Mouse (Mus musculus) myocyte (in vitro differentiated cells): ENCODE results near the gene Sap30l.

ENCODE experiments used
- CEBPB ChIP-seq: IDR thresholded peaks from 2 replicates; pipeline ENCODE4 v1.6.1; 2011; ENCODE audit warnings: mild to moderate bottlenecking, moderate library complexity; ENCODE audit not compliant: poor library complexity, insufficient read depth, severe bottlenecking
- E2F4 ChIP-seq: IDR thresholded peaks from one replicate; pipeline ENCODE4 v1.6.1; 2011; ENCODE audit warnings: mild to moderate bottlenecking, control low read depth, moderate library complexity; ENCODE audit not compliant: insufficient read depth
- MAX ChIP-seq: IDR thresholded peaks from one replicate; pipeline ENCODE4 v1.6.1; 2011; ENCODE audit warnings: low read depth, mild to moderate bottlenecking, control low read depth
- MYOD1 ChIP-seq, 3 experiments: IDR thresholded peaks; one replicate each; pipeline ENCODE4 v1.6.1; 2011; ENCODE audit warnings: control low read depth in 2 of 3, low read depth in 2 of 3, mild to moderate bottlenecking in 2 of 3, moderate library complexity in 1 of 3; ENCODE audit not compliant: insufficient read length in 2 of 3, control insufficient read depth in 1 of 3
- MYOG ChIP-seq, 3 experiments: IDR thresholded peaks; one replicate each; pipeline ENCODE4 v1.6.1; 2011; ENCODE audit warnings: control low read depth in 2 of 3, low read depth in 2 of 3, mild to moderate bottlenecking in 2 of 3; ENCODE audit not compliant: insufficient read length in 2 of 3, control insufficient read depth in 1 of 3, insufficient read depth in 1 of 3
- POLR2A ChIP-seq: IDR thresholded peaks from one replicate; pipeline ENCODE4 v1.6.1; 2011; ENCODE audit warnings: low read depth, mild to moderate bottlenecking, control low read depth, moderate library complexity; ENCODE audit not compliant: insufficient read length
- POLR2AphosphoS2 ChIP-seq: IDR thresholded peaks from one replicate; pipeline ENCODE4 v1.6.1; 2011; ENCODE audit warnings: low read depth, control low read depth; ENCODE audit not compliant: insufficient read length
- TCF3 ChIP-seq: IDR thresholded peaks from one replicate; pipeline ENCODE4 v1.6.1; 2011; ENCODE audit warnings: low read depth, control low read depth; ENCODE audit not compliant: insufficient read length
- USF1 ChIP-seq: IDR thresholded peaks from one replicate; pipeline ENCODE4 v1.6.1; 2011; ENCODE audit warnings: low read depth, mild to moderate bottlenecking, control low read depth, moderate library complexity

DNA sequence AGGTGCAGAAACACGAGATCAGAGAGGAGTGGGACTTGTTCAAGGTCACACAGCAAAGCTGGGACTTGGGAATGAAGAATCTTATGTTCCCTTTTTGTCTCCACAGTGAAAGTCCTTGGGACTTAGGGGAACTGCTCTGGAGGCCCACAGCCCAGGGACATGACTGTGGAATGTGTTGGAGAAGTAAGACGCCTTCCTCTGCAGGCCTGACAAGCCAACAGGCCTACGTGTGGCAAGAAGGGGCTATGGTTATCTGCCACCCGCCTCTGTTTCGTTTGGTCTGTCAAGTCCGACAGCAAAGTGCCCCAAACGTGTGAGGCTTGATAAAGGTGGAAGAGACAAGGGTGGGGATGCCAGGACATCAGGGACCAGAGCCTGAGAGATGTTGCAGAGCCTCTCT lies 46.0 kb downstream of the Sap30l start:
- TF ChIP-seq POLR2A (no peak), MAX (no peak), MYOD1 (IDR thresholded peaks at IDR 0.05; ENCODE audit: control insufficient read depth in 1 of 3, insufficient read length in 2 of 3, low read depth in 2 of 3) (no peak), MYOG (IDR thresholded peaks at IDR 0.05; ENCODE audit: control insufficient read depth in 1 of 3, insufficient read depth in 1 of 3, insufficient read length in 2 of 3, low read depth in 2 of 3) (no peak), POLR2AphosphoS2 (no peak), USF1 (no peak), TCF3 (no peak), E2F4 (no peak), CEBPB (no peak)
